In genomic region chr2:130578148-130578547, GRCm38 (mm10) we compare ENCODE assay signal across 9 mouse cellular contexts. TPM values are rescaled to one million over a fixed set of nuclear protein-coding genes. Genes with fewer than 3 reads are reported as not detected.
DNase-seq lines count a peak whose midpoint lies in the region; ATAC-seq and TF ChIP-seq lines count a peak whose summit lies in the region.
"Had no signal": no experiment of that assay in that cellular context is flagged by ENCODE, and none has a peak within 500 bp of the region (broad histone marks: within the 10 kb centered on the region; RNA-seq: fewer than 3 reads in every experiment).

No protein-coding gene starts in this region.

- H3K9ac ChIP-seq in hindbrain, postnatal 0 days (replicated peaks; ENCODE audit: low read length), result no peak overlapping the region
- H3K9ac ChIP-seq in hindbrain, embryonic 14.5 days, result no peak overlapping the region
- H3K9ac ChIP-seq: midbrain, embryonic 12.5 days had no signal

- WGBS in hindbrain, postnatal 0 days, result 4% methylated on average over 11 of the region's 11 CpGs
- WGBS in hindbrain, embryonic 14.5 days, result 7% methylated on average over 10 of the region's 11 CpGs

- no peaks in the 10 kb centered on the region for H3K9me3 ChIP-seq in hindbrain, postnatal 0 days (ENCODE audit: low read length)
- H3K9me3 ChIP-seq in hindbrain, embryonic 14.5 days (ENCODE audit: control insufficient read depth, low read length), result no peaks in the 10 kb centered on the region
- H3K9me3 ChIP-seq: midbrain, embryonic 12.5 days had no signal

- no peak overlapping the region for H3K4me3 ChIP-seq in hindbrain, postnatal 0 days (ENCODE audit: low read length)
- no peak overlapping the region for H3K4me3 ChIP-seq in hindbrain, embryonic 14.5 days (replicated peaks; ENCODE audit: low read length)

- peaks cover 54% of the 10 kb centered on the region for H3K27me3 ChIP-seq in hindbrain, postnatal 0 days (ENCODE audit: insufficient read depth, low read length)
- peaks cover 87% of the 10 kb centered on the region for H3K27me3 ChIP-seq in hindbrain, embryonic 14.5 days (ENCODE audit: control insufficient read depth, insufficient read depth, low read length)

- peak; percentile 28 for DNase-seq in hindbrain, postnatal 0 days (ENCODE audit: low spot score)
- DNase-seq in hindbrain, embryonic 14.5 days (ENCODE audit: low spot score), result no peak
- DNase-seq in ES-CJ7 (ENCODE audit: low read depth, low spot score), result peak; percentile 60
- peak; percentile 50 for DNase-seq in c-Kit-positive CD71-positive TER-119-negative erythroid progenitor cells, embryonic 14.5 days (ENCODE audit: low read depth)
- DNase-seq in gastrocnemius, postnatal 14 days, result peak; percentile 46
- peak; percentile 55 to 66 for DNase-seq in left cerebral cortex, postnatal 36 days (ENCODE audit: low spot score in 2 of 2)
- DNase-seq in thymus, postnatal 25 days, result peak; percentile 75

- H3K27ac ChIP-seq in hindbrain, postnatal 0 days, result no peak overlapping the region
- no peak overlapping the region for H3K27ac ChIP-seq in hindbrain, embryonic 14.5 days
- H3K27ac ChIP-seq: midbrain, embryonic 12.5 days had no signal

- no peak for ATAC-seq in hindbrain, postnatal 0 days
- ATAC-seq in hindbrain, embryonic 14.5 days (ENCODE audit: low FRiP score), result no peak
- ATAC-seq in neutrophil, adult 5-6 weeks (ENCODE audit: extremely low read depth, insufficient number of reproducible peaks, low FRiP score, poor library complexity, severe bottlenecking), result peak; percentile 37; the same call in 1 of the 2 replicates

- TF ChIP-seq CTCF in hindbrain, postnatal 0 days (IDR thresholded peaks at IDR 0.05; ENCODE audit: low read depth), result peak; percentile 65

- H3K4me1 ChIP-seq in hindbrain, postnatal 0 days (ENCODE audit: insufficient read depth, low read length), result peaks cover 13% of the 10 kb centered on the region
- H3K4me1 ChIP-seq in hindbrain, embryonic 14.5 days (replicated peaks; ENCODE audit: control insufficient read depth, insufficient read depth, low read length), result peaks cover 13% of the 10 kb centered on the region; the same call in 1 of the 2 replicates

- intact Hi-C loops in gastrocnemius, postnatal 14 days (cut with DNase I; ENCODE audit: low total_unique reads), result no loop called here
- intact Hi-C loops in left cerebral cortex, postnatal 36 days (cut with DNase I), result no loop called here

- H3K4me2 ChIP-seq in hindbrain, postnatal 0 days (ENCODE audit: low read depth, low read length), result no peak overlapping the region
- H3K4me2 ChIP-seq in hindbrain, embryonic 14.5 days (replicated peaks), result no peak overlapping the region
- H3K4me2 ChIP-seq: midbrain, embryonic 12.5 days had no signal

- no peaks in the 10 kb centered on the region for H3K36me3 ChIP-seq in hindbrain, postnatal 0 days (ENCODE audit: insufficient read depth, low read length)
- H3K36me3 ChIP-seq in hindbrain, embryonic 14.5 days (replicated peaks; ENCODE audit: control insufficient read depth, insufficient read depth), result no peaks in the 10 kb centered on the region
- H3K36me3 ChIP-seq: midbrain, embryonic 12.5 days had no signal

RNA-seq across cellular contexts. Expression of gene Oxt, which starts 2.2 kb away (rescaled TPM):
- total RNA-seq in hindbrain, postnatal 0 days (2014; rRNA removed), result 4.9 TPM in 1 of 2 replicates, not detected in the other
- polyA plus RNA-seq in hindbrain, postnatal 0 days (2015; fragmentation: Nextera tagmentation; extraction: Ambion mirVana), result not detected in 2 replicates
- 0.87 TPM in 1 of 2 replicates, not detected in the other for polyA plus RNA-seq in hindbrain, embryonic 14.5 days (2014; fragmentation: Nextera tagmentation; extraction: Ambion mirVana)
- not detected for total RNA-seq in gastrocnemius, postnatal 14 days (2021)
- total RNA-seq in left cerebral cortex, postnatal 36 days (2021), result 1 to 10 TPM in 1 of 2 experiments, not detected in 1; 1.7 TPM
- total RNA-seq in neutrophil, adult 5-6 weeks (2017), result not detected in 2 replicates
- polyA plus RNA-seq: midbrain, embryonic 12.5 days had no signal

RNA-seq across cellular contexts. Expression of gene Avp, which starts 4.2 kb away (rescaled TPM):
- total RNA-seq in hindbrain, postnatal 0 days (2014; rRNA removed), result 0.78 and 1.5 TPM in 2 replicates
- 0.45 and 0.73 TPM in 2 replicates for polyA plus RNA-seq in hindbrain, postnatal 0 days (2015; fragmentation: Nextera tagmentation; extraction: Ambion mirVana)
- not detected in 2 replicates for polyA plus RNA-seq in hindbrain, embryonic 14.5 days (2014; fragmentation: Nextera tagmentation; extraction: Ambion mirVana)
- not detected for total RNA-seq in gastrocnemius, postnatal 14 days (2021)
- 10 to 100 TPM in 1 of 2 experiments, 1 to 10 TPM in 1; 2.9 to 17.5 TPM for total RNA-seq in left cerebral cortex, postnatal 36 days (2021)
- total RNA-seq in neutrophil, adult 5-6 weeks (2017), result not detected in 2 replicates
- polyA plus RNA-seq: midbrain, embryonic 12.5 days had no signal

RNA-seq across cellular contexts. Expression of gene Mrps26, which starts 14.6 kb away (rescaled TPM):
- total RNA-seq in hindbrain, postnatal 0 days (2014; rRNA removed), result 67.7 and 75.4 TPM in 2 replicates
- polyA plus RNA-seq in hindbrain, postnatal 0 days (2015; fragmentation: Nextera tagmentation; extraction: Ambion mirVana), result 115 and 120 TPM in 2 replicates
- 96.8 and 107 TPM in 2 replicates for polyA plus RNA-seq in hindbrain, embryonic 14.5 days (2014; fragmentation: Nextera tagmentation; extraction: Ambion mirVana)
- 10 to 100 TPM; 41.6 to 47.5 TPM for total RNA-seq in gastrocnemius, postnatal 14 days (2021)
- 10 to 100 TPM; 72.2 to 82.6 TPM for total RNA-seq in left cerebral cortex, postnatal 36 days (2021)
- total RNA-seq in neutrophil, adult 5-6 weeks (2017), result 22.0 and 26.0 TPM in 2 replicates

RNA-seq across cellular contexts. Expression of gene Fastkd5, which starts 51.7 kb away (rescaled TPM):
- 7.0 and 7.9 TPM in 2 replicates for total RNA-seq in hindbrain, postnatal 0 days (2014; rRNA removed)
- polyA plus RNA-seq in hindbrain, postnatal 0 days (2015; fragmentation: Nextera tagmentation; extraction: Ambion mirVana), result 6.0 and 6.6 TPM in 2 replicates
- polyA plus RNA-seq in hindbrain, embryonic 14.5 days (2014; fragmentation: Nextera tagmentation; extraction: Ambion mirVana), result 11.5 and 12.8 TPM in 2 replicates
- total RNA-seq in gastrocnemius, postnatal 14 days (2021), result 1 to 10 TPM; 5.4 to 6.1 TPM
- total RNA-seq in left cerebral cortex, postnatal 36 days (2021), result 1 to 10 TPM; 7.7 to 8.9 TPM
- total RNA-seq in neutrophil, adult 5-6 weeks (2017), result 12.0 and 18.9 TPM in 2 replicates

RNA-seq across cellular contexts. Expression of gene Ubox5, which starts 51.7 kb away (rescaled TPM):
- total RNA-seq in hindbrain, postnatal 0 days (2014; rRNA removed), result 6.8 TPM in 2 replicates
- polyA plus RNA-seq in hindbrain, postnatal 0 days (2015; fragmentation: Nextera tagmentation; extraction: Ambion mirVana), result 5.9 and 6.2 TPM in 2 replicates
- polyA plus RNA-seq in hindbrain, embryonic 14.5 days (2014; fragmentation: Nextera tagmentation; extraction: Ambion mirVana), result 9.7 and 12.6 TPM in 2 replicates
- total RNA-seq in gastrocnemius, postnatal 14 days (2021), result 1 to 10 TPM; 3.8 to 5.2 TPM
- 10 to 100 TPM in 1 of 2 experiments, 1 to 10 TPM in 1; 9.7 to 11.3 TPM for total RNA-seq in left cerebral cortex, postnatal 36 days (2021)
- total RNA-seq in neutrophil, adult 5-6 weeks (2017), result 3.3 and 4.3 TPM in 2 replicates
